Mouse (Mus musculus) lung, postnatal 0 days (tissue): Measurements from ENCODE around the gene Tsen2.

Source experiments
- CTCF ChIP-seq: IDR thresholded peaks from 2 replicates; pipeline ENCODE4 v1.5.1; 2016; ENCODE audit warnings: antibody characterized with exemption, mild to moderate bottlenecking
- EP300 ChIP-seq: IDR thresholded peaks from 2 replicates; pipeline ENCODE4 v1.6.1; 2016; ENCODE audit warnings: antibody characterized with exemption, mild to moderate bottlenecking, control low read depth

DNA sequence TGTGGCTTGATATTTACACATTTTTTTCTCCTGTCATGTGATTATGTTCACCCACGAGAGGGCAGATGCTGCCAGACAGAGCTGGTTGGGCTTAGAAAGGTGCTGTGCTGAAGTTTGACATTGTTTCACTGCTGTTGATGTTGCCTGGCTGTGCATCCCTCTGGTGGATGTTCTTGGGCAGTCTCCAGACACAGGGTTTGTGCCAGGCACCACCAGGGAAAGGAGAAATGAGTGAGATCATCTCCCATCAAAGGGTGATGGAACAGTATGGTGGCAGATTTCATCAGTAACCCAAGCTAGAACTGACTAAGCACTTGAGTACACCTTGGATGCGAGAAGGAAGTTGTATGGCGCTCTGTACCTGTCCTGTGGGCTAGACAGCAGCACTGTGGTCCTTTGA, 71.5 kb downstream of the Tsen2 start:
- TF ChIP-seq CTCF, result peak; percentile 19
- TF ChIP-seq EP300, result no peak
